ENCODE assay signal across 16 mouse cellular contexts in the genomic region with DNA sequence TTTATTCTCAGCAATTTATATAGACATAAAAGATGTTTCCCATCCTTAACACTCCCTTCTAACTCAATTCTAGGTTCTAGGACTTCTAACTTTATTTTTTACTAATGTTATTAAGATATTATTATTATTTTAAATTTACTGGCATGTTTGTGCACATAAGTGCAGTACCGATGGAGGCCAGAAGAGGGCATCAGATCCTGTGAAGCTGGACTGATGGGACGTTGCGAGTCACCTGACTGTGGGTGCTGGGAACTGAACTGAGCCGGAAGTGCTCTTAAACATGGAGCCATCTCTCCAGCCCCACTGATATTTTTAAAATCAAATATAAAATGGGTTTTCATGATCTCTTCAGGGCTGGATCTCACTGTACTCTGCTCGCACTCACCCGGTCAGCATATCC.
DNase-seq lines count a peak whose midpoint lies in the region; ATAC-seq and TF ChIP-seq lines count a peak whose summit lies in the region.
"Had no signal": no experiment of that assay in that cellular context is flagged by ENCODE, and none has a peak within 500 bp of the region (broad histone marks: within the 10 kb centered on the region; RNA-seq: fewer than 3 reads in every experiment).

No protein-coding gene starts in this region.

- H3K4me1 ChIP-seq in forebrain, postnatal 0 days (ENCODE audit: insufficient read depth), result no peaks in the 10 kb centered on the region
- H3K4me1 ChIP-seq in forebrain, embryonic 11.5 days (replicated peaks; ENCODE audit: control insufficient read depth, insufficient read depth, low read length), result no peaks in the 10 kb centered on the region
- no peaks in the 10 kb centered on the region for H3K4me1 ChIP-seq in midbrain, postnatal 0 days (ENCODE audit: insufficient read depth, low read length)
- no peaks in the 10 kb centered on the region for H3K4me1 ChIP-seq in midbrain, embryonic 16.5 days (ENCODE audit: control insufficient read depth, insufficient read depth, low read length)
- H3K4me1 ChIP-seq: forebrain, embryonic 12.5 days; limb, embryonic 15.5 days had no signal

- no peak overlapping the region for H3K4me2 ChIP-seq in forebrain, postnatal 0 days (ENCODE audit: low read depth)
- no peak overlapping the region for H3K4me2 ChIP-seq in forebrain, embryonic 11.5 days (ENCODE audit: low read depth, low read length, severe bottlenecking)
- H3K4me2 ChIP-seq in midbrain, postnatal 0 days (ENCODE audit: low read depth, low read length, poor library complexity, severe bottlenecking), result no peak overlapping the region
- no peak overlapping the region for H3K4me2 ChIP-seq in midbrain, embryonic 16.5 days (ENCODE audit: low read length)
- H3K4me2 ChIP-seq: forebrain, embryonic 12.5 days; limb, embryonic 15.5 days had no signal

- H3K4me3 ChIP-seq in forebrain, postnatal 0 days (ENCODE audit: low read depth, low read length), result no peak overlapping the region
- no peak overlapping the region for H3K4me3 ChIP-seq in forebrain, embryonic 11.5 days (ENCODE audit: low read depth, low read length)
- H3K4me3 ChIP-seq in midbrain, postnatal 0 days (ENCODE audit: low read depth, low read length), result no peak overlapping the region
- no peak overlapping the region for H3K4me3 ChIP-seq in midbrain, embryonic 16.5 days (ENCODE audit: low read depth, low read length)
- H3K4me3 ChIP-seq: forebrain, embryonic 12.5 days; limb, embryonic 15.5 days had no signal

- DNase-seq in forebrain, postnatal 0 days, result no peak
- DNase-seq in forebrain, embryonic 11.5 days (ENCODE audit: low spot score), result no peak
- DNase-seq in kidney, postnatal 4 days, result peak; percentile 32 to 38
- DNase-seq in kidney, postnatal 14 days, result no peak
- no peak for DNase-seq in midbrain, postnatal 0 days (ENCODE audit: low spot score)
- peak; percentile 49 for DNase-seq in testis, postnatal 14 days (ENCODE audit: low spot score)
- no peak for DNase-seq in urinary bladder, adult 18-20 months (ENCODE audit: low spot score in 2 of 2)
- DNase-seq: cerebellum, adult 8-10 months; gastrocnemius, postnatal 36 days; heart, postnatal 14 days; kidney, adult 11 months; spleen, adult 18-20 months; thymus, adult 2 months had no signal

- no peaks in the 10 kb centered on the region; the same call in 1 of the 2 replicates for H3K9me3 ChIP-seq in forebrain, postnatal 0 days (ENCODE audit: low read length)
- no peaks in the 10 kb centered on the region for H3K9me3 ChIP-seq in forebrain, embryonic 11.5 days (ENCODE audit: control insufficient read depth, low read length)
- no peaks in the 10 kb centered on the region for H3K9me3 ChIP-seq in midbrain, postnatal 0 days (ENCODE audit: low read length)
- 0 out of 2 replicates have a peak, but pooled peaks cover 3% of the 10 kb centered on the region for H3K9me3 ChIP-seq in midbrain, embryonic 16.5 days (replicated peaks; ENCODE audit: control insufficient read depth, low read length, poor library complexity, severe bottlenecking)
- H3K9me3 ChIP-seq: forebrain, embryonic 12.5 days; limb, embryonic 15.5 days had no signal

- H3K27ac ChIP-seq in forebrain, postnatal 0 days (ENCODE audit: low read depth, low read length), result no peak overlapping the region
- no peak overlapping the region for H3K27ac ChIP-seq in forebrain, embryonic 11.5 days (ENCODE audit: low read depth, low read length)
- H3K27ac ChIP-seq in midbrain, postnatal 0 days (ENCODE audit: low read depth, low read length), result no peak overlapping the region
- H3K27ac ChIP-seq in midbrain, embryonic 16.5 days (ENCODE audit: low read length), result no peak overlapping the region
- H3K27ac ChIP-seq: forebrain, embryonic 12.5 days; limb, embryonic 15.5 days had no signal

- no peak for ATAC-seq in forebrain, postnatal 0 days
- ATAC-seq in forebrain, embryonic 11.5 days (replicated peaks; ENCODE audit: low FRiP score), result no peak
- no peak for ATAC-seq in midbrain, postnatal 0 days (ENCODE audit: low FRiP score)
- no peak for ATAC-seq in midbrain, embryonic 16.5 days

- H3K9ac ChIP-seq in forebrain, postnatal 0 days, result no peak overlapping the region
- no peak overlapping the region for H3K9ac ChIP-seq in forebrain, embryonic 11.5 days (ENCODE audit: low read length)
- no peak overlapping the region for H3K9ac ChIP-seq in midbrain, postnatal 0 days (replicated peaks; ENCODE audit: low read length, poor library complexity, severe bottlenecking)
- no peak overlapping the region for H3K9ac ChIP-seq in midbrain, embryonic 16.5 days (ENCODE audit: low read depth, low read length)
- H3K9ac ChIP-seq: forebrain, embryonic 12.5 days; limb, embryonic 15.5 days had no signal

- peak; percentile 41 for TF ChIP-seq CTCF in forebrain, postnatal 0 days (IDR thresholded peaks at IDR 0.05; ENCODE audit: low read depth)
- TF ChIP-seq CTCF in midbrain, postnatal 0 days (IDR thresholded peaks at IDR 0.05), result peak; percentile 48

- no peaks in the 10 kb centered on the region for H3K36me3 ChIP-seq in forebrain, postnatal 0 days (ENCODE audit: insufficient read depth)
- H3K36me3 ChIP-seq in forebrain, embryonic 11.5 days (ENCODE audit: control insufficient read depth, insufficient read depth, low read length), result no peaks in the 10 kb centered on the region
- H3K36me3 ChIP-seq in midbrain, postnatal 0 days (ENCODE audit: insufficient read depth, low read length), result no peaks in the 10 kb centered on the region
- no peaks in the 10 kb centered on the region for H3K36me3 ChIP-seq in midbrain, embryonic 16.5 days (ENCODE audit: control insufficient read depth, insufficient read depth, low read length)
- H3K36me3 ChIP-seq: forebrain, embryonic 12.5 days; limb, embryonic 15.5 days had no signal

- 92% methylated on average over 6 of the region's 6 CpGs for WGBS in forebrain, postnatal 0 days
- WGBS in forebrain, embryonic 11.5 days, result 86% methylated on average over 6 of the region's 6 CpGs
- 93% methylated on average over 6 of the region's 6 CpGs for WGBS in midbrain, postnatal 0 days
- 85% methylated on average over 6 of the region's 6 CpGs for WGBS in midbrain, embryonic 16.5 days

- no peaks in the 10 kb centered on the region for H3K27me3 ChIP-seq in forebrain, postnatal 0 days (ENCODE audit: insufficient read depth, low read length)
- no peaks in the 10 kb centered on the region for H3K27me3 ChIP-seq in forebrain, embryonic 11.5 days (ENCODE audit: control insufficient read depth, insufficient read depth, low read length)
- H3K27me3 ChIP-seq in midbrain, postnatal 0 days (ENCODE audit: insufficient read depth, low read length), result no peaks in the 10 kb centered on the region
- no peaks in the 10 kb centered on the region for H3K27me3 ChIP-seq in midbrain, embryonic 16.5 days (ENCODE audit: control insufficient read depth, insufficient read depth, low read depth, low read length)
- H3K27me3 ChIP-seq: forebrain, embryonic 12.5 days; limb, embryonic 15.5 days had no signal

Comparison
In these comparisons a context has a peak if more than half of its experiments do, and no peak if none do; other contexts are left out.
1. DNase-seq: peak in kidney, postnatal 4 days (2 of 2) and testis, postnatal 14 days (single experiment); none in forebrain, postnatal 0 days (single experiment), forebrain, embryonic 11.5 days (single experiment), kidney, postnatal 14 days (single experiment), midbrain, postnatal 0 days (single experiment) and urinary bladder, adult 18-20 months (0 of 2).